Mouse (Mus musculus) large intestine, adult 2 months (tissue): ENCODE results near the gene Dazl. TPM values are rescaled to one million over a fixed set of nuclear protein-coding genes. Genes with fewer than 3 reads are reported as not detected.

ENCODE experiments used
- DNase-seq: peaks from one replicate; pipeline ENCODE4 v3.0.0-alpha.2; 2012; ENCODE audit warnings: low read depth, low spot score
- WGBS: fragments of 180-500 bp; shearing (Covaris S2); methylation state at CpG from one replicate; pipeline ENCODE4 v1.1.7; 2018; 5-methylcytosine and 5-hydroxymethylcytosine counted together
- polyA plus RNA-seq: library from polyadenylated mRNA; depleted of rRNA; stranded (reverse); fragments of >200 nt; gene quantifications from 2 replicates; pipeline ENCODE4 v1.2.3, GENCODE M21; 2012; rRNA removed

The Dazl gene
- polyA plus RNA-seq = 0.04 TPM in 1 of 2 replicates, not detected in the other

GRCm38 (mm10) chr17:50293241-50293731 is at the start of gene Dazl:
Dazl (minus strand) TSS chr17:50293636.
- WGBS = 95% methylated on average over 43 of the region's 43 CpGs

DNA sequence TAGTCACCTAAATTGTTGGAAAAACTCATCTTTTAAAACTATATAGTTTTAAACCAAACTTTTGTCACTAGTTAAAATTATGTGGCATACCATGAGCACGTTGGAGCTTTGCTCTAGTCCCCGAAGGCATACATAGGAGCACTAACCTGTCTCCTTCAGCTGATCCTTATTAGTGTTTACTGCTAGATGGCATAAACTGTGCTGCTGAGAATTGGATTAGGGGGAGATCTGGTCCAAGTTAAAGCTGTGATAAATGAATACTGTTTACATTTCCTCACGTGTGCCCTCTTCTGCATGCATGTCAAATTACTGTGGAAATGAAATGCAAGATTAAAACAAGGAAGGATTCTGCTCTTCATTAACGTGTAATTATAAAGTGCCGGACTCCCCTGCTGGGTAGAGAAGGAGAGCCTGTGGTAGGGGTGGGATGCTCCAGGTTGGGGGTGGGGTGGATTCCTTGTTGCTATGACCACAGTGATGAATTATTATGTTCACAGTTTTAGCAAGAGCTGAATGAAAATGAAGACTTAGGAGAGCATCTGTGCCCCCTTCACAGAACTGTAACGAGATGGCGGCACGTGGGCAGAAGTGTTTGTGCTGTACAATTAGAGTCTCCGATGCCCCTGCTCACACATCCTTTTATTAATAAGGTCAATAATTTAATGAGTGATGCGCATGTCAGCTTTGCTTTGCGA is 48.6 kb upstream of the Dazl start:
- DNase-seq = no peak
- WGBS = 89% methylated on average over 11 of the region's 11 CpGs

More at GRCm38 (mm10) chr17:50293241-50293731, at the start of gene Dazl:
- no peak for DNase-seq

DNA sequence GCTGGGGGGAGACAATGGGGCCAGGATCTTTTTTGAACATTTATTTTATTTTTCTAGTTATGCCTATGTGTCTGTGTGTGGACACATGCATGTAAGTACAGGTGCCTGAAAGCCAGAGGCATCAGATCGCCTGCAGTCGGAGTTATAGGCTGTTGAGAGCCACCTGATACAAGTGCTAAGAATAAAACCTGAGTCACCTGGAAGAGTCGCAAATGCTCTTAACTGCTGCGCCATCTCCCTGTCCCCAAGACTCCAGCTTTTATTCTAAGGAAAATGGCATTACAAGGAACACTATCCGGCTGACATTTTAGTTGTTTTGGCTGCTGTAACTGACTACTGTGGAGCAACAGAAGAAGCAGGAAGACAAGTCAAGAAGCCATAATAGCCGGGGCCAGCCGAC is 45.5 kb upstream of the Dazl start:
- DNase-seq = no peak
- 95% methylated on average over 7 of the region's 7 CpGs for WGBS

GRCm38 (mm10) chr17:50335776-50336175 is 42.3 kb upstream of the Dazl start:
- WGBS = 56% methylated on average over 2 of the region's 2 CpGs
- DNase-seq = no peak

DNA sequence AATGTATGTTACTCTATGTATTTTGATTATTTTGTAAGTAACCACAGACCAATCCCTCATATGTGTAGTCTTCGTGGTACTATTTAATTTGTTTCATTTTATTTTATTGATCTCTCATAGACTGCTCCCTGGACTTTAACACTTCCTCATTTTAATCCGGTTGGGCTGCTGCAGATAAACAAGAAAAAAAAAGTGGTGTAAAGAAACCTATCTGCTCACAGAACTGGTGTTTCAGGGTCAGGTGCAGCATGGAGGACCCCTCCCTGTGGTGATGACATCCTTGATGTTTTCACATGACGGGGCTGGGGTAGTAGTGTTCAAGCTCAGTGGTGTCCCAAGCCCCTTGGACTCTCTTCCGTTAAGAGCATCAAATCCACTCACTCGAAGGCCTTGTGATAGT is 41.3 kb upstream of the Dazl start:
- no peak for DNase-seq
- 36% methylated on average over 5 of the region's 5 CpGs for WGBS

DNA sequence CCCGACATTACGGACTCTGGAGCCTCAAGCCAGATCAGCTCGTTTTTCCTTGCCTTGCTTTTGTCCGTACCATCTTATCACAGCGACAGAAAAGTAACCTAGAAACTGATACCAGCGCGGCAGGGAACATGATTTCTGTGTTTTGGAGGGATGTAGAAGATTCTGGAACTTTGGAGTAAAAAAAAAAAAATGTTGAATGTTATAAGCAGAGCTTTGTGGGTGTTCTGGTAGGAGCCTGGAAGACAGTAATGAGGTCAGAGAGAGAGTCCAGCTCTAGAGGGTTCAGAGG is 38.5 kb upstream of the Dazl start:
- 37% methylated on average over 7 of the region's 7 CpGs for WGBS
- DNase-seq = no peak

DNA sequence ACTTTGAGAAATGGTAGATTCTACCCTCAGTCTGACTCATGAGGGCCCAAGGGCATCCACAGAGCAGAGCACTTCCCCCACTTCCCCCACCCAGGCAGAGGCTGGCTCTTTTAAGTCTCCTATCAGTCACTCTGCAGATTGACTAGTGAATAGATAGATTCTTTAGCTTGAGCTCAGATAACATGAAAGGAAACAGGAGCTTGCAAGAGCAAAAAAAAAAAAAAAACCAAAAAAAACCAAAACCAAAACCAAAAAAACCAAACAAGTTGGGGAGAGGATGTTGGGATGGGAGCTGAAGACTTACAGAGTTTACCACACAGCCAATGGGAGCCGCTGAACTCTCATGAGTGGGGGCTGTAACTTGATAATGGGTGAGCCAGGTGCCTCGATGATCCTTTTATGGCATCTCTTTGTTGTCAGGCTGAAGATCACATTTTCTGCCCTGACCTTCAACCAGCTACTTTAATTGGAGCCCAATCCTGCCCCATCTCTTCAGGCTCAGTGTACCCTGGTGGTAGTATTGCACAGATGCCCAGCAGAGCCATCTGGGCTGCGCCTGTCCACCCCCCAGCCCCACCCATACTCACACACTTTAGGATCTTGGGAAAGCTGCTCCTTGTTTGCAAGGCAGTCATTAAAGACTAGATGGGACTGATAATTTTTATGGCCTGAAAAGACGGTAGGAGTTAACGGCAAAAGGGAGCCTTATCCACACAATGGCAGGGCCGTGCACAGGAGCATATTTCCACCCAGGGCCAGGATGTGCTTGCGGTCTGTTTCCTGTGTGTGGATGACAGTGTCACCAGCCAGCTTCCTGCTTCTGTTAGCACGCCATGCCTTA is 38.0 kb upstream of the Dazl start:
- DNase-seq = no peak
- WGBS = 24% methylated on average over 8 of the region's 8 CpGs

DNA sequence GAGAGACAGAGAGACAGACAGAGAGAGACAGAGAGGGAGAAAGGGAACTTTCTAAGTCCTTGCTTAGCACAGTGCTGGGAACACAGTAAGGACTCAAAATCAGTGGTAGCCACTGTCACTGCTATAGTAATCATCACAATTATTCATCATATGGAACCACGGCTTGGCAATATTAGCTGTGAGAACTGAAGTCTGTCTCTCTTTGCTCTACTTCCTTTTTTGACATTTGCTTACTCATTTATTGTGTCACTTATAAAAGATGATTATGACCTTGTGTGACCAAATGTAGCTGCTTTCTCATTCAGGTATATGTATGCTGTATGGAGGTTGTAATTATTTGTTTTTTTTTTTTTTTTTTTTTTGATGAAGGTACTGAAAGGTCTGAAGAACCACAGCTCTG is 36.8 kb upstream of the Dazl start:
- WGBS = 86% methylated on average over 1 of the region's 1 CpGs
- no peak for DNase-seq

DNA sequence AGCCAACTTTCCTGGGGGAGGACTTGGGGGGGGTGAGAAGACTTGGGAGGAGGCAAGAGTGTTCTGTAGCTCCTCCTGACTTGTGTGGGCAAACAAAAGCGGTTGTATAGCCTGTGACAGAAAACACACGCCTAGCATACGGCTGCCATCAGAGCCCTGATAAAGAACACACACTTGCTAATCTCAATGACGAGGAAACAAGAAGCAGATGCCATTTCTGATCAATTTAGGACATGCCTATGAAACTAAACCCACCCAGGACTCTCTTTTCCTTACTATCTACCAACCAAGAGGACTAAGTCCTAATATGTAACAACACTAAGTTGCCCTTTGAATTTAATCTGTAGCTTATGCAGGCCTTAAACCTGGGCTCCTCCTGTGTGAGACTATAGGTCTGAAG is 31.2 kb upstream of the Dazl start:
- WGBS = 75% methylated on average over 4 of the region's 4 CpGs
- no peak for DNase-seq

DNA sequence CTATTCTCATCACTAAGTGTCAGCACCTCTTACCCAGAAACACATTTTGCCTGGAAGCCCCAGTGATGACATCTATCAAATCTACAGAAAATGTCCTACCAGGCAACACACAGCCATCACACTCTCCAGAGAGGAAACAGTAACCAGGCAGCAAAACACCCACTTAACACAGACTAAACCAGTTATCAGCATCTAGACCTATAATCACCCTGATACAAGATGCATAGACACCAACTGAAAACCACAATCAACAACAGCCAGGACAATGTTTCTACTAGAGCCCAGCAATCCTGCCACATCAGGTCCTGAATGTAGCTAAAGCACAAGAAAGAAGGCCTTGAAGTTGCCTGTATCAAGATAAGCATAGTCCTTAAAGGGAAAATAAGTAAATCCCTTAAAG is 25.4 kb upstream of the Dazl start:
- DNase-seq = no peak

- 85% methylated on average over 11 of the region's 11 CpGs for WGBS
- no peak for DNase-seq
Measured at GRCm38 (mm10) chr17:50316216-50317150, 23.0 kb upstream of the Dazl start.

DNA sequence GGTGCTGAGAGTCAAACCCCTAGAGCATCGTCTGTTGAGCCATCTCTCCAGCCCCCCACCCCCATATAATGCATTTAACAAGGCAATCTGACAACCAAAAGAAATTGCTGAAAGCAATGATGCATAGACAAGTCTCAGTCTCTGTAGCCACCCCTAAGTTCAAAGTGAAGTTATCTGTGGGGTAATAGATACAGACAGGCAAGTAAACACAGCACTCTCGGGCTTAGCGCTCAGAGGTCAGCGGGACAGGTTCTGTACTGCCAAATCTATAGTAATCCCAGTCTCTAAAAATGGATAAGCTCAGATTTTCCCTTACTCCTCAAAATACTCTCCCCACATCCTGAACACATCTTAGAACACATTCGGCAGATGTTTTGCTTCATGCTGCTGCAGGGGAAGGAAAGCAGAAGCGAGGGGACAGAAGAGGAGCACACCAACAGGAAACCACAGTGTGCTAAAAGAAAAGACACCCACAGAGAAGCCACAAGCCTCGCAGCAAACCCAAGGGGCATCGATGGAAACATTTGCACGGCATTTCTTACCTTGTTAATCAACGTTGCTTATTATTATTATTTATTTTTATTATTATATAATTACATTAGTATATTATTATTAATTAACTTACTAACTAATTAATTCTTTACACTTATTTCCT is 16.8 kb upstream of the Dazl start:
- DNase-seq = no peak
- WGBS = 65% methylated on average over 10 of the region's 10 CpGs

DNA sequence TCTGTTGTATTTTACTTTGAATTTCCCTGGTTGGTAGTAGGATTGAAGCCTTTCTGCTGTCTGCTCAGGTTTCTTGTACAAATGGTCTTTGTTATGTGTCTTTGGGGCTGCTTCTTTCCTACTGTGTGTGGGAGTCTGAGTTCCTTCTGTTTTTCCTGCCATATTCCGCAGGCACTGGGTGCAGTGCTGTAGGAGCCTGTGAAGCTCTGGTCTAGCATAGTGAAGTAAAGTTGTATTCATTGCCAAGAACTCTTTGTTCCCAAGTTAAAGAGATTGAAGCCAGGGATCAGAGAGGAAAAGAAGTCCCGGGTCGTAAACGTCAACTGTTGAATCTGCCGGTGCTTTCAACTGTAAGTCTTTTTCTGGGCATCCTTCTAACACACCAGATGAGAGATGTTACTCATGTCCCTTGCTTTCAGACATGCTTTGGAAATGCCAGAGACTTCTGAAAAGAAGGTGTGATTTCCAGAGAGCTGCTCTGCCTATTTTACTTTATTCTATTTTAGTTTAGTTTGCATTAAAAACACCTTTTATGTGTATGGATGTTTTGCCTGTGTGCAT is 16.2 kb upstream of the Dazl start:
- 46% methylated on average over 5 of the region's 5 CpGs for WGBS
- no peak for DNase-seq

DNA sequence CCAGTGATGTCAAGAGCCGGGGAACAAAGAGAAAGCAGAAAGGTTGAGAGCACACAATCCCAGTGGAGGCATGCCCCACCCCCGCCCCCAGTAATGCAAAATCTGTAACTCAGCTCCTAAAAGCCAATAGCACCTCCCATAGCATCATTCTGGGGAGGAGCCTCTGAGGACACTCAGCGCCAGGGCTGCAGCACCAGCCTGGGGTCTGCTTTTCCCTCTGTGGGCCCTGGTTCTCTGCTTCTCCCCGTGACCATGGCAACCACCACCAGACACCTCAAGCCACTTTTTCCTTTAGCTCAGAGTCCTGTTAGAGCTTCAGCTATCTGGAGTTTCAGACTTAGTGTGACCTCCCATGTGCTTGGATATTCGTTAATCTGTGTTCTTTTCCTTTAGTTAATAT is 15.4 kb upstream of the Dazl start:
- no peak for DNase-seq

DNA sequence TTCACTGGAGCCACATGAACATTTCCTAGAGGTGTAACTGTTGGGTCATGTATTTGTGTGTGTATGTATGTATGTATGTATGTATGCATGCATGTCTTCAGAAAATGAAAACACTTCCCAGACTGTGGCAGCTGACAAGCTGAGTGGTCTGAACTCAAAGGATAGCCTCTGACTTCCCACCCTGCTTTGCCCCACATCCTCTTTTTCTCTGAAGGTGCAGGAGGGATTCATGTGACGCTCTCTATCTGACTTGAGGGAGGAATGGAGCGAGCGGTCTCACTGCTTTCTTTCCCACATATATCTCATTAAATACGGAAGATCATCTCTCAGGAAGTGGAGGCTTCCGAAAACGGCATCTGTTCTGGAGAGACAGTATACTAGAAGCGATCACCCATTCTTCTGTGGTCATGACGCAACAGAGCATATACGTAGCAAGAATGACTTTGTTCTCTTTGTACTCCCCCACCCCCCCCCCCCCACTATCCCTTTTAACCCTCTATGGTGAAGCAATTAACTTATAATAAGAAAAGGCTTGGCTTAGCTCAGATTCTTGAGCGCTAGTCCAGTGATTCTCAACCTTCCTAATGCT is 14.7 kb upstream of the Dazl start:
- 93% methylated on average over 10 of the region's 10 CpGs for WGBS
- no peak for DNase-seq

More for the DNA sequence above, 15.4 kb upstream of the Dazl start:
- 71% methylated on average over 5 of the region's 5 CpGs for WGBS

DNA sequence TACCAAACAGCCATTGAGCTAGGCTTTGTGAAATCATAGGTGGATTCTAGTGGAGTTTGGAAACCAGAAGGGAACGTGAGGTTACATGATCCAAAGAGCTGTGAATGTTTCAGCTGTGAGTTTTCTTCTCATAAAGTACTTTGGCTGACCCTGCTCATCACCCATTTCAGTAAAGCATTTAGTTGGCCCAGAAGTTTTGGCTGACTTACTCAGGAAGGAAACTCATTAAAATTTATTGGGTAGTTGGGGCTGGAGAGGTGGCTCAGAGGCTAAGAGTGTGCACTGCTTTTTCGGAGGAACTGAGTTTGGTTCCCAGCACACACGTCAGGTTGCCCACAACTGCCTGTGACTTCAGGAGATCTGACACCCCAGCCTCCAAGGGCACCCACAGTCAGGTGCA is 9.4 kb upstream of the Dazl start:
- WGBS = 58% methylated on average over 3 of the region's 3 CpGs
- no peak for DNase-seq

GRCm38 (mm10) chr17:50300171-50300841 is 6.9 kb upstream of the Dazl start:
- 58% methylated on average over 11 of the region's 11 CpGs for WGBS
- DNase-seq = no peak

- 32% methylated on average over 7 of the region's 7 CpGs for WGBS
- DNase-seq = no peak
Measured at GRCm38 (mm10) chr17:50298821-50299220, 5.4 kb upstream of the Dazl start.
